Mouse (Mus musculus) heart, adult 2 months (tissue): ENCODE results near the gene Mctp1.

Source experiments
- CTCF ChIP-seq: fragments of 200-600 bp; IDR thresholded peaks from 2 replicates; pipeline ENCODE4 v1.8.1; 2022; ENCODE audit warnings: antibody characterized with exemption, mild to moderate bottlenecking, moderate library complexity
- EP300 ChIP-seq: fragments of 200-500 bp; IDR thresholded peaks from 2 replicates; pipeline ENCODE4 v1.6.1; 2011; ENCODE audit warnings: low read depth, low read length, control low read depth; ENCODE audit not compliant: insufficient read depth
- POLR2A ChIP-seq: fragments of 200-500 bp; IDR thresholded peaks from 2 replicates; pipeline ENCODE4 v1.6.1; 2011; ENCODE audit warnings: mild to moderate bottlenecking, low read depth, low read length, control low read depth; ENCODE audit not compliant: insufficient read depth

DNA sequence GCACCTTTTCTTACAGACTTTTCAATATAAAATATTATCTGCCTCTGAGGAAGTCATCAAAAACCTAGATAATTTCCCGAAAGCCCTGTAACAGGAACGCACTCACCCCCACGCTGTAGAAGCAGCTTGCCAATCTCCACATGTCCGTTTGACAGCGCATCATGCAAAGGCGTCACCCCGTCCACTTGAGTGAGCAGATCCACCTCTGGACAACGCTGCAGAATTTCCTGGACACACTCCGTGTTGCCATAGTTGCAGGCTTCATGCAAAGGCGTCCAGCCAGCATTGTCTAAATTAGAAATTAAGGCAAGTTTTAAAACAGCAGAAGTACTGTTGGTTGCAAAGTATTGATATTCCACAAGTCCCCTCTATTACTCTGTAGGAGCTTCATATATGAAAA lies 662.1 kb downstream of the Mctp1 start:
- TF ChIP-seq CTCF (no peak), POLR2A (no peak), EP300 (no peak)
